ENCODE assay signal across 9 mouse cellular contexts in the genomic region with DNA sequence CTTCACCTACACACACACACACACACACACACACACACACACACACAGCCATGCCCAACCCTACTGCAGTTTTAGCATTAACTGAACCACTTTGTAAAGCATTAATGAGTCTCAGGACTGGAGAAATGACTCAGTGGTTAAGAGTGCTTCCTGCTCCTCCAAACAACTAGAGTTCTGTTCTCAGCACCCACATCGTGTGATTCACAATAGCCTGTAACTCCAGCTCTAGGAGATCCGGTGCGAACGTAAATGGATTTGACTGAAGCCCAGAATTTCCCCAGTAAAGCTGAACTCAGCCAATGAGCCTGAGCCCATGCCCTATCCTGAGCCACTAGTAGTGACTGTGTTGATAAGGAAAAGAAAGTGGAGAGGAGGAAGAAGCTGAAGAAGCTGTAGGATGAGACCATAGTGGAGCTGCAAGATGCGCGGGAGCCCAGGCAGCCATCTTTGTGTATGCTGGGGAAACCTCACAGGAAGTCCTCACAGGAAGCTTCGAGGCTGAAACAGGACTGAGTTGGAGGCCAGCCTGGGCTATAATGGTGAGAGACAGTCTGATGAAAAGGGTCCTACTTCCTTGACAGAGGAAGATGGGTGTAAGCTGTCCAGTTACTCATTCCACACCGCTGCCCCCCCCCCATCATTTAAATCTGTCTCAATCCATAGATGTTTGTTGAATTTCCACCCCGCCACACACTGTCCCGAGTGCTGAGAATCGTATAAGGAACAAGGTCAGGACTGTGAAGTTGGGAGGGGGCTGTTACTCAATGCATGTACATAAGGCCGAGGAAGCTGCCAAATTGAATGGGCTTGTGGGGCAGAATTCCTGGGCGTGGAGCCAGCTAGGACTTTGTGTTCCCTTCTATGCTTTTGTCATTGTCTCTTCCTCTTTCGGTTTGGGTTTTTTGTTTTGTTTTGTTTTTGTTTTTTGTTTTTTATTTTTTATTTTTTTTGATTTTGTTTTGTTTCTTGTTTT. TPM values are rescaled to one million over a fixed set of nuclear protein-coding genes. Genes with fewer than 3 reads are reported as not detected.
A peak's percentile ranks its signal among the peaks of the same experiment; 100 is the strongest.
DNase-seq lines count a peak whose midpoint lies in the region; ATAC-seq and TF ChIP-seq lines count a peak whose summit lies in the region.
"Had no signal": no experiment of that assay in that cellular context is flagged by ENCODE, and none has a peak within 500 bp of the region (broad histone marks: within the 10 kb centered on the region; RNA-seq: fewer than 3 reads in every experiment).

No protein-coding gene starts in this region.

- ATAC-seq in lung, embryonic 14.5 days (ENCODE audit: insufficient read depth) = peak; percentile 88
- ATAC-seq in erythroid progenitor cell, adult 5-6 weeks (replicated peaks; ENCODE audit: low FRiP score, poor library complexity, severe bottlenecking) = no peak
- no peak for ATAC-seq in liver, embryonic 12.5 days

- no peaks in the 10 kb centered on the region for H3K4me1 ChIP-seq in kidney, adult 2 months (ENCODE audit: control insufficient read depth, insufficient read depth, low read length)
- H3K4me1 ChIP-seq in lung, embryonic 14.5 days (ENCODE audit: insufficient read depth) = no peaks in the 10 kb centered on the region
- H3K4me1 ChIP-seq in liver, embryonic 12.5 days = no peaks in the 10 kb centered on the region
- H3K4me1 ChIP-seq: limb, embryonic 15.5 days had no signal

- no peak for TF ChIP-seq POLR2A in kidney, adult 2 months (IDR thresholded peaks at IDR 0.05; ENCODE audit: low read depth, low read length)

- TF ChIP-seq CTCF in kidney, adult 2 months (conservative IDR thresholded peaks at IDR 0.05; ENCODE audit: insufficient read depth, insufficient read length, low read depth, low read length) = no peak
- TF ChIP-seq CTCF in lung, embryonic 14.5 days (IDR thresholded peaks at IDR 0.05; ENCODE audit: low read depth) = no peak

- no peaks in the 10 kb centered on the region for H3K9me3 ChIP-seq in lung, embryonic 14.5 days (ENCODE audit: low read depth, low read length)
- H3K9me3 ChIP-seq in liver, embryonic 12.5 days (replicated peaks) = no peaks in the 10 kb centered on the region
- H3K9me3 ChIP-seq: limb, embryonic 15.5 days had no signal

- H3K27ac ChIP-seq in kidney, adult 2 months (ENCODE audit: insufficient read depth, low read depth, low read length) = no peak overlapping the region
- no peak overlapping the region for H3K27ac ChIP-seq in lung, embryonic 14.5 days (ENCODE audit: low read depth)
- no peak overlapping the region for H3K27ac ChIP-seq in liver, embryonic 12.5 days
- H3K27ac ChIP-seq: limb, embryonic 15.5 days had no signal

- H3K9ac ChIP-seq in lung, embryonic 14.5 days = no peak overlapping the region
- H3K9ac ChIP-seq in liver, embryonic 12.5 days = no peak overlapping the region
- H3K9ac ChIP-seq: limb, embryonic 15.5 days had no signal

- H3K27me3 ChIP-seq in kidney, adult 2 months (replicated peaks; ENCODE audit: control insufficient read depth, insufficient read depth, low read length) = no peaks in the 10 kb centered on the region
- H3K27me3 ChIP-seq in lung, embryonic 14.5 days (ENCODE audit: insufficient read depth, low read length) = no peaks in the 10 kb centered on the region
- H3K27me3 ChIP-seq in liver, embryonic 12.5 days (replicated peaks) = no peaks in the 10 kb centered on the region
- H3K27me3 ChIP-seq: limb, embryonic 15.5 days had no signal

- H3K36me3 ChIP-seq in kidney, adult 2 months (ENCODE audit: control insufficient read depth, insufficient read depth, low read length) = no peaks in the 10 kb centered on the region
- H3K36me3 ChIP-seq in lung, embryonic 14.5 days (ENCODE audit: insufficient read depth) = no peaks in the 10 kb centered on the region
- H3K36me3 ChIP-seq in liver, embryonic 12.5 days = no peaks in the 10 kb centered on the region
- H3K36me3 ChIP-seq: limb, embryonic 15.5 days had no signal

- WGBS in kidney, adult 2 months = 67% methylated on average over 14 of the region's 14 CpGs
- WGBS in lung, embryonic 14.5 days = 60% methylated on average over 14 of the region's 14 CpGs
- 60% methylated on average over 14 of the region's 14 CpGs for WGBS in liver, embryonic 12.5 days (ENCODE audit: insufficient replicate concordance)

- DNase-seq in kidney, adult 2 months = peak; percentile 59
- DNase-seq in kidney, adult 11 months = no peak
- DNase-seq in 416B (ENCODE audit: low read depth) = peak; percentile 22
- peak; percentile 36 for DNase-seq in adrenal gland, postnatal 25 days
- peak; percentile 91 for DNase-seq in lung, embryonic 14.5 days
- no peak for DNase-seq in embryo, embryonic 9.5 days (ENCODE audit: extremely low spot score)

- H3K4me2 ChIP-seq in lung, embryonic 14.5 days = no peak overlapping the region
- no peak overlapping the region for H3K4me2 ChIP-seq in liver, embryonic 12.5 days
- H3K4me2 ChIP-seq: limb, embryonic 15.5 days had no signal

- no peak overlapping the region for H3K4me3 ChIP-seq in kidney, adult 2 months (ENCODE audit: insufficient read depth, low read depth, low read length)
- no peak overlapping the region for H3K4me3 ChIP-seq in lung, embryonic 14.5 days (ENCODE audit: low read depth, low read length)
- H3K4me3 ChIP-seq in liver, embryonic 12.5 days = no peak overlapping the region
- H3K4me3 ChIP-seq: limb, embryonic 15.5 days had no signal

RNA-seq across cellular contexts. Expression of gene Cebpg, which starts 8.2 kb away (rescaled TPM):
- polyA plus RNA-seq in kidney, adult 2 months (2012; rRNA removed) = 8.3 and 10.0 TPM in 2 replicates
- 48.3 and 52.5 TPM in 2 replicates for total RNA-seq in adrenal gland, postnatal 25 days (2021)
- polyA plus RNA-seq in lung, embryonic 14.5 days (2014; fragmentation: Nextera tagmentation; extraction: Ambion mirVana) = 38.6 and 41.7 TPM in 2 replicates
- total RNA-seq in erythroid progenitor cell, adult 5-6 weeks (2015; ENCODE audit: low replicate concordance) = 41.1 and 56.6 TPM in 2 replicates
- 55.4 and 81.1 TPM in 2 replicates for total RNA-seq in erythroid progenitor cell, adult 5-6 weeks (2017; ENCODE audit: low replicate concordance)
- 27.9 and 28.0 TPM in 2 replicates for polyA plus RNA-seq in liver, embryonic 12.5 days (2016; fragmentation: Nextera tagmentation; extraction: Ambion mirVana)

RNA-seq across cellular contexts. Expression of gene Cebpa, which starts 54.5 kb away (rescaled TPM):
- 41.6 and 55.2 TPM in 2 replicates for polyA plus RNA-seq in kidney, adult 2 months (2012; rRNA removed)
- total RNA-seq in adrenal gland, postnatal 25 days (2021) = 115 and 116 TPM in 2 replicates
- 5.1 and 6.0 TPM in 2 replicates for polyA plus RNA-seq in lung, embryonic 14.5 days (2014; fragmentation: Nextera tagmentation; extraction: Ambion mirVana)
- 8.3 and 9.6 TPM in 2 replicates for total RNA-seq in erythroid progenitor cell, adult 5-6 weeks (2015; ENCODE audit: low replicate concordance)
- 0.30 and 1.3 TPM in 2 replicates for total RNA-seq in erythroid progenitor cell, adult 5-6 weeks (2017; ENCODE audit: low replicate concordance)
- 11.5 and 11.6 TPM in 2 replicates for polyA plus RNA-seq in liver, embryonic 12.5 days (2016; fragmentation: Nextera tagmentation; extraction: Ambion mirVana)

Comparison
In these comparisons a context has a peak if more than half of its experiments do, and no peak if none do; other contexts are left out.
1. DNase-seq: peak in kidney, adult 2 months (single experiment), 416B (single experiment), adrenal gland, postnatal 25 days (single experiment) and lung, embryonic 14.5 days (single experiment); none in kidney, adult 11 months (single experiment) and embryo, embryonic 9.5 days (single experiment).